Mouse (Mus musculus): ENCODE data around the gene Zfpl1. TPM values are rescaled to one million over a fixed set of nuclear protein-coding genes. Genes with fewer than 3 reads are reported as not detected.

Gene Zfpl1
- total and polyA plus RNA-seq, 2 experiments: 7.9 to 49.1 TPM

DNA sequence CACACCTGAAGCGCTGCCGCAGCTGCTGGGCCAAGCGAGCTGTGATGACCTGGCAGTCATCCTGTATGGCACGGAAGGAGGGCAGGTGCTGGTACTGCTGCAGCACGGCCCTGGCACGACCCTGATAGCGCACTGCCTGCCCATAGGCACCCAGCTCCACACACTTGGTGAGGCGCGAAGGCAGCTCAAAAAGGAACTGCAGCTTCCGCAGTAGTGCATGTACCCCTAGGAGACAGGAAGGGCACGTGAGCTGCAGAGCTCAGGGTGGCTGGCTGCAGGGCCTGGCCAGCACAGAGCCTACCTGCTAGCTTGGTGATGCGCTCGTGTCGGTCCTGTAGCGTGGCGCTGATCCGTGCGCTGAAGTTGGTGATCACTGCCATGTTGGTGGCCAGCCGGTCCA lies 13.5 kb downstream of the Zfpl1 start:
- H3K27ac ChIP-seq (replicated peaks; ENCODE audit: insufficient read depth, low read depth, low read length): no peak overlapping the region
- 96% methylated on average over 19 of the region's 19 CpGs for WGBS
- no peak for DNase-seq (ENCODE audit: extremely low read depth, low read depth, low spot score)
- H3K27me3 ChIP-seq (ENCODE audit: control insufficient read depth, insufficient read depth, low read length): no peaks in the 10 kb centered on the region
- TF ChIP-seq CTCF (IDR thresholded peaks at IDR 0.05; ENCODE audit: low read depth, low read length) (no peak), POLR2A (IDR thresholded peaks at IDR 0.05; ENCODE audit: extremely low read depth, insufficient read depth, low read length) (no peak)
- no peaks in the 10 kb centered on the region; the same call in 1 of the 2 replicates for H3K36me3 ChIP-seq (ENCODE audit: control insufficient read depth, insufficient read depth, low read length)
- no peak overlapping the region for H3K4me3 ChIP-seq (ENCODE audit: insufficient read depth, low read depth, low read length)
- no peak overlapping the region for H3K9ac ChIP-seq (ENCODE audit: low read depth, low read length)
- peaks cover 10% of the 10 kb centered on the region for H3K4me1 ChIP-seq (ENCODE audit: control insufficient read depth, insufficient read depth, low read length)
- peaks cover 7% of the 10 kb centered on the region; the same call in 1 of the 2 replicates for H3K79me2 ChIP-seq (ENCODE audit: control insufficient read depth, insufficient read depth, low read length)

DNA sequence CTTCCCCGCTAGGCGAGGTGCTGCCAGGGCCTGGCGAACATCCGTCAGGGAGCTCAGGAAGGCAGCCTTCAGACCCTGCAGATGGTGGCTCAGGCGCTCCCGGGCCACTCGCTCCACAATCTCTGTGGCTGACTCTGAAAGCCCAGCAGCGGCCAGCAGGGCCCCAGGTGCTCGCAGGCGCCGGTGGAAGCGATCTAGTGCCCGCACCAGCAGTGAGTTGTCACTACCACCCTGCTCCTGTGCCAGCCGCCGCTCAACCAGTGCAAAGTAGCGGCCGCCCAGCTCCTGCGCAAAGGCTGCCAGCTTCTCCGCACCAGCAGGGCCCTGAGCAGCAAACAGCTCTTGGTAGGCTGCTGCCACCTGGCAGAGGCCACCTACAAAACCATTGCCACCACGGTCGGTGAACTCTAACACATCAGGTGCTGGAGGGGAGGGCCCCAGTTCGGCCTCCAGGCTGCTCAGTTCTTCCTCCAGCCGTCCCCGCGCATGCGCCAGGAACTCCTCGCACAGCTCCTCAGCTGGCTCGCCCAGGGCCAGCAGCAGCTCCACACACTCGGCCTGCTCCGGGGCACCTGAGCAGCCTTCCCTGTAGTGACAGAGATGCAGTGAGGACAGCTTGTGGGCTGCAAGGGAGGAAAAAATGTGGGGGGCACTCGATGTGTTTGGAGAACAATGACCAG lies 14.0 kb downstream of the Zfpl1 start:
- Histone ChIP-seq H3K27ac (replicated peaks; ENCODE audit: insufficient read depth, low read depth, low read length) (no peak overlapping the region), H3K79me2 (ENCODE audit: control insufficient read depth, insufficient read depth, low read length) (peaks cover 5% of the 10 kb centered on the region; the same call in 1 of the 2 replicates), H3K4me1 (ENCODE audit: control insufficient read depth, insufficient read depth, low read length) (peaks cover 12% of the 10 kb centered on the region), H3K9ac (ENCODE audit: low read depth, low read length) (no peak overlapping the region), H3K4me3 (ENCODE audit: insufficient read depth, low read depth, low read length) (no peak overlapping the region), H3K36me3 (ENCODE audit: control insufficient read depth, insufficient read depth, low read length) (no peaks in the 10 kb centered on the region; the same call in 1 of the 2 replicates), H3K27me3 (ENCODE audit: control insufficient read depth, insufficient read depth, low read length) (no peaks in the 10 kb centered on the region)
- DNase-seq (ENCODE audit: extremely low read depth, low read depth, low spot score): no peak
- TF ChIP-seq POLR2A (IDR thresholded peaks at IDR 0.05; ENCODE audit: extremely low read depth, insufficient read depth, low read length) (no peak), CTCF (IDR thresholded peaks at IDR 0.05; ENCODE audit: low read depth, low read length) (no peak)
- WGBS: 93% methylated on average over 31 of the region's 31 CpGs

DNA sequence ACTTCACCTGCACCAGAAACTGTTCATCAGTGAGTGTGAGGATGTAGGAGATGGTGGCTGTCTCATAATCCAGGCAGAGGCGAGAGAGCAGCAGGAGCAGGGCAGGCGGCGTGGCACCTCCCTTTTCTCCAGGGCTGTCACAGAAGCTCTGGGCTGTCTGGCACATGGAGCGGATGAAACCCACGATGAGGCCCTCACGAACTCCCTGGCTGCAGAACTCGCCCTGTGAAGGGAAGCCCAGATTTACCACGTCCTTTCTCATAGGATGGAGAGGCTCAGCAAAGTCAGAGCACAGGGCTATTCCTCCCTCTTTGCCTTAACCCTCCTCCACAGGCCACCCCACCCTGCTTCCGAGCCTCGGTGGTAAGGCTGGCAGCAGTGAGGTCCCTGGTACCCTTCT lies 14.9 kb downstream of the Zfpl1 start:
- H3K36me3 ChIP-seq (ENCODE audit: control insufficient read depth, insufficient read depth, low read length): no peaks in the 10 kb centered on the region; the same call in 1 of the 2 replicates

DNA sequence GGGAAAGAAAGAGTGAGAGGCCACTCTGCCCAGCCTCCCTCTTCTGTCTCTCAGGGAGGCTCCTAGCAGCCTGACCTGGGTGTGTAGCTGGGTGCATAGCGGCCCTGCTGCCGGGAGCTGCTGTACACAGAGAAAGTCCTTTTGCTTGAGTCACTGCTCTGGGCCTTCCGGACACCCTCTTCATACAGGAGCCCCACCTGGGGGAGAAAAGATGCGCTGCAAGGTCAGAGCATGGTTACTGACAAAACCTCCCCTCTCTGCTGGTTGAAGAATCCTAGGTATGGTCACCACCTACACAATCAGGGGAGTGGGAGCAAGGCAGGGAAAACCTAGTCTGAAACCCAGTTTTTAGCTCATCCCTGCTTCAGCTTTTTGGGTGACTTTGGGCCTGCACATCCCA lies 15.8 kb downstream of the Zfpl1 start:
- no peak for DNase-seq (ENCODE audit: extremely low read depth, low read depth, low spot score)
- H3K27ac ChIP-seq (replicated peaks; ENCODE audit: insufficient read depth, low read depth, low read length): no peak overlapping the region
- 90% methylated on average over 4 of the region's 4 CpGs for WGBS
- H3K27me3 ChIP-seq (ENCODE audit: control insufficient read depth, insufficient read depth, low read length): no peaks in the 10 kb centered on the region
- H3K79me2 ChIP-seq (ENCODE audit: control insufficient read depth, insufficient read depth, low read length): peaks cover 5% of the 10 kb centered on the region; the same call in 1 of the 2 replicates
- no peak overlapping the region for H3K4me3 ChIP-seq (ENCODE audit: insufficient read depth, low read depth, low read length)
- H3K4me1 ChIP-seq (ENCODE audit: control insufficient read depth, insufficient read depth, low read length): peaks cover 12% of the 10 kb centered on the region
- H3K36me3 ChIP-seq (ENCODE audit: control insufficient read depth, insufficient read depth, low read length): no peaks in the 10 kb centered on the region; the same call in 1 of the 2 replicates
- H3K9ac ChIP-seq (ENCODE audit: low read depth, low read length): no peak overlapping the region
- TF ChIP-seq POLR2A (IDR thresholded peaks at IDR 0.05; ENCODE audit: extremely low read depth, insufficient read depth, low read length) (no peak), CTCF (IDR thresholded peaks at IDR 0.05; ENCODE audit: low read depth, low read length) (no peak)

More for the DNA sequence above, 14.9 kb downstream of the Zfpl1 start:
- Histone ChIP-seq H3K4me3 (ENCODE audit: insufficient read depth, low read depth, low read length) (no peak overlapping the region), H3K27me3 (ENCODE audit: control insufficient read depth, insufficient read depth, low read length) (no peaks in the 10 kb centered on the region), H3K9ac (ENCODE audit: low read depth, low read length) (no peak overlapping the region), H3K79me2 (ENCODE audit: control insufficient read depth, insufficient read depth, low read length) (peaks cover 5% of the 10 kb centered on the region; the same call in 1 of the 2 replicates), H3K4me1 (ENCODE audit: control insufficient read depth, insufficient read depth, low read length) (peaks cover 12% of the 10 kb centered on the region), H3K27ac (replicated peaks; ENCODE audit: insufficient read depth, low read depth, low read length) (no peak overlapping the region)
- no peak for DNase-seq (ENCODE audit: extremely low read depth, low read depth, low spot score)
- TF ChIP-seq CTCF (IDR thresholded peaks at IDR 0.05; ENCODE audit: low read depth, low read length) (no peak), POLR2A (IDR thresholded peaks at IDR 0.05; ENCODE audit: extremely low read depth, insufficient read depth, low read length) (no peak)
- 94% methylated on average over 10 of the region's 10 CpGs for WGBS

DNA sequence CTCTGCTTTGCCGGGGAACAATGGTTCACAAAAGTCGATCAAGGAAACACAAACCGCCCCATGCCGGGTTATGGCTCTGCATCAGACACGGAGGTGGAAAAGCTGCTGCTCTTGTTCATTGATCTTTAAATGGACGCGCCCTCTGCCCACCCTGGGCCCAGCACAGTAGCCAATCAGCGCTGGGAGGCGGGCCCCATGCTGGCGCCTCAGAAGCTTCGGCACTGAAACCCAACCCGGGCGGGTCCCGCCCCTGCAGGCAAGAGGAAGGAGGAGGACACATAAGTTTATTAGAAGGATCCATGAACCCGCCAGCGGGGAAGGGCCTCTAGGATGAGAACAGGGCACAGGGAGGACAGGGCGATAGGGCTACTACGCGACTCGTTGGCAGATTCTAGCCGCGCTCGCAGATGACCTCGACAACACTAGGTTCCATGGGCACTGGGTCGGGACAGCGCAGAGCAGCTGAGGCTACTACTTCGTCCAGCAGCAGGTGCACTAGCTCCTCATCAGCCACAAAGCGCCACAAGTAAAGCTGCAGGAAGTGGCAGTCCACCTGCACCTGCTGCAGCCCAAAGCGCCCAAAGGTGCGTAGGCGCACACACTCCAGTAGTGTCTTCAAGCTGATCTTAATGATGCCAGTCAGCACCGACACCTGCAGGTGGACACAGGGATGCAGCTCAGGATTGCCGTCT lies 16.9 kb downstream of the Zfpl1 start, which contains the start of gene Tm7sf2:
Gene Tm7sf2, minus strand, starts transcription at position 650 of the 692 bp plus-strand sequence.
- Histone ChIP-seq H3K9ac (ENCODE audit: low read depth, low read length) (peak within 1 kb of the TSS; percentile 85), H3K36me3 (ENCODE audit: control insufficient read depth, insufficient read depth, low read length) (no peaks in the 10 kb centered on the region; the same call in 1 of the 2 replicates), H3K27me3 (ENCODE audit: control insufficient read depth, insufficient read depth, low read length) (no peaks in the 10 kb centered on the region), H3K79me2 (ENCODE audit: control insufficient read depth, insufficient read depth, low read length) (peaks cover 5% of the 10 kb centered on the region; the same call in 1 of the 2 replicates), H3K4me3 (ENCODE audit: insufficient read depth, low read depth, low read length) (peak within 1 kb of the TSS; percentile 74), H3K27ac (replicated peaks; ENCODE audit: insufficient read depth, low read depth, low read length) (peak within 1 kb of the TSS; percentile 71), H3K4me1 (ENCODE audit: control insufficient read depth, insufficient read depth, low read length) (peaks cover 16% of the 10 kb centered on the region)
- WGBS: 11% methylated on average over 33 of the region's 33 CpGs
- peak; percentile 67; the same call in 1 of the 2 replicates for TF ChIP-seq POLR2A (IDR thresholded peaks at IDR 0.05; ENCODE audit: extremely low read depth, insufficient read depth, low read length)
- no peak for TF ChIP-seq CTCF (IDR thresholded peaks at IDR 0.05; ENCODE audit: low read depth, low read length)
- peak; percentile 89 for DNase-seq (ENCODE audit: extremely low read depth, low read depth, low spot score)
